Mouse (Mus musculus) megakaryocyte, embryonic 14.5 days (primary cell): ENCODE measurements around the gene Ndufc2.

Experiments used
- FLI1 ChIP-seq: IDR thresholded peaks from 2 replicates; pipeline ENCODE4 v1.6.1; 2012; ENCODE audit warnings: low read length, inconsistent platforms, mixed read lengths
- GATA1 ChIP-seq: IDR thresholded peaks from 3 replicates; pipeline ENCODE4 v1.6.1; 2012; ENCODE audit warnings: mixed read lengths, low read length, inconsistent platforms, borderline replicate concordance

DNA sequence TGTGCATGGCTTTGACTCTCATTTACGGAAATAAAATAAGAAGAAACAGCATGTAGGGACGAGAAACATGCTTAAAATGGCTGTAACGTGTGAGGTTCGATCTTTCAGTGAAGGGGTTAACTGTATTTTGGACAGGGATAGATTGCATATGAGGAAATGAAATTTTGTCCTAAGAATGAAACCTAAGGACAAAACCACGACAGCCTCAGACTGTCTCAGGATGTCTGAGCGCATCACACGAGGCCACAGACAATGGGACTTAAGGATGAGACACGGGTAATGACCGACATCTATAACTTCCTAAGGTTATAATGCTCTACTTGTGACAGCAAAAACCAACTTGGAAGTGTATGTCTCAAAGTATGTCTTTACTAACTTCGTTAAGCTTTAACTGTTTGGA is 34.7 kb downstream of the Ndufc2 start:
- no peak for TF ChIP-seq FLI1
- TF ChIP-seq GATA1, result no peak
